Mouse (Mus musculus): ENCODE data around the gene Arhgap4.
A peak's percentile ranks its signal among the peaks of the same experiment; 100 is the strongest.

Gene Arhgap4

DNA sequence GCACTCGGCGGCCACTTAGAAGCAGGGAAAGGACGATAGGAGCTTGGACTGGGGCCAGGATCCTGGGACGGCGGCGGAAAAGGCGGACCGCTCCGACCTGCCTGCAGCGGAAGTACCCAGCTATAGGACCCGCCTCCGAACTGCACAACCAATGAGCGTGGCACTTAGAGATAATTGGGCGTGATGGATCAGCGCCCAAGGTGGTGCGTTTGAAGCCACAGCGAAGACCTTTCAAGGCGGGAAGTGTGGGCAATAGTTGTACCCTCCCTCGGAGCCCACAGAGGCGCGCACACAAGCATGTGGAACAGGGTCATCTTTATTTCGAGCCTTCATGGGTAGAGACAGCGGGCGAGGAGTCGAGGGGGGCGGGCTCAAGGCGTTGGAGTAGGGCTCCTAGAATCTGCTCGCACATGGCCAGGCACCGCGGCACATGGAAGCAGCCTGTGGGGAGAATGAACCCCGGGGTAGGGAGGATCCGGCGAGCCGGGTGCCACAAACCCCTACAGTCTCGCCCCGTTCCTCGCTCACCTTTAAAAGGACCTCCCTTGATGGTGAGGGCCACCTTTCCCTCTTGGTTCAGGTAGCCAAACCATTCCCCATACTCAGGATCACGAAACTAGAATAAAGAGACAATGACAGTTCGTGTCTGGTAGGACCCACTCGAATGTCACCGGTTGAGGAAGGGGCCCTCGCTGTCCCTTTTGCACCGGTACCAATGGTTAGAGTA, at the start of gene Arhgap4, which contains the start of gene Naa10:
TSS of gene Arhgap4 (minus strand) at position 48 of the 727 bp plus-strand sequence.
TSS of gene Naa10 (minus strand) at position 122 of the 727 bp plus-strand sequence.
- H3K4me3 ChIP-seq (replicated peaks; ENCODE audit: low read length): peak within 1 kb of the TSS; percentile 85
- no peak for TF ChIP-seq POU5F1 (IDR thresholded peaks at IDR 0.05; ENCODE audit: borderline replicate concordance, low read length)
- no peak for TF ChIP-seq NANOG (IDR thresholded peaks at IDR 0.05; ENCODE audit: borderline replicate concordance, low read length)
- TF ChIP-seq CTCF (conservative IDR thresholded peaks at IDR 0.05; ENCODE audit: low read length): no peak
- peaks cover 38% of the 10 kb centered on the region for H3K4me1 ChIP-seq (replicated peaks; ENCODE audit: low read depth, low read length)
- H3K36me3 ChIP-seq (ENCODE audit: insufficient read depth, low read length): peaks cover 60% of the 10 kb centered on the region
- no peaks in the 10 kb centered on the region for H3K27me3 ChIP-seq (ENCODE audit: insufficient read depth, low read length)
- no peaks in the 10 kb centered on the region for H3K9me3 ChIP-seq (ENCODE audit: low read length)

DNA sequence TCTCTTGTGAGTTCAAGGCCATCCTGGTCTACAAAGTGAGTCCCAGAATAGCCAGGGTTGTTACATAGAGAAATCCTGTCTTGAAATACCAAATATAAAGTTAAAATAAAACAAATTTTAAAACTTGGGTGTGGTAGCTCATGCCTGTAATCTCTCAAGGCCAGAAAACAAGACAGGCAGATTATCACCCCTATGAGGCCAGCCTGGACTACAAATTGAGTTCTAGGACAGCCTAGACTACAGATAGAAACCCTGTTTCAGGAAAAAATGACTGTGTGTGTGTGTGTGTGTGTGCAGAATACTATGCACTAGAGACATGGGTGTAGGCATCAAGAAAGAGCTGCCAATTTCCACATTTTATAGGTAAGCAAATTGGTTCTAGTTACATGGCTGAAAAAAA, 49.1 kb upstream of the Arhgap4 start:
- Histone ChIP-seq H3K9me3 (ENCODE audit: low read length) (no peaks in the 10 kb centered on the region), H3K27me3 (ENCODE audit: insufficient read depth, low read length) (no peaks in the 10 kb centered on the region), H3K36me3 (ENCODE audit: insufficient read depth, low read length) (no peaks in the 10 kb centered on the region), H3K4me1 (replicated peaks; ENCODE audit: low read depth, low read length) (peaks cover 18% of the 10 kb centered on the region), H3K4me3 (replicated peaks; ENCODE audit: low read length) (no peak overlapping the region)
- TF ChIP-seq CTCF (conservative IDR thresholded peaks at IDR 0.05; ENCODE audit: low read length) (no peak), POU5F1 (IDR thresholded peaks at IDR 0.05; ENCODE audit: borderline replicate concordance, low read length) (no peak), NANOG (IDR thresholded peaks at IDR 0.05; ENCODE audit: borderline replicate concordance, low read length) (no peak)

DNA sequence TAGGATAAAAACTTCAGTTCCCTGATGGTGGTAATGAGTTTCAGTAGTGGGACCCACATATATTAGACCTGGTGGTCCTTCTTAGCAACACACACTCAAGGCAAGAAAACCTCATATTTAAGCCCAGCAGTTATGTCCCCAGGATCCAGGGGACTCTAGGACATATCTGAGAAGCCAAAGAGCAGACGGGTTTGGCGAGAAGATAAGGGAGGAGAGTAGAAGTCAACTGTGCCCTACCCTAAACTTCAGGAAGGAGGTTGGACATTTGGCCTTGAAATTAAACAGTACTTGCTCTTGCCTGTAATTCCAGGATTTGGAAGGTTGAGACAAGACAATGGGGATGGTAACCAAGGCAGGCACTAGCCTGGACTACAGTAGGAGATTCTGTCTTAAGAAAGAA, 48.1 kb upstream of the Arhgap4 start:
- peaks cover under 1% of the 10 kb centered on the region; the same call in 1 of the 2 replicates for H3K36me3 ChIP-seq (ENCODE audit: insufficient read depth, low read length)
- no peaks in the 10 kb centered on the region for H3K27me3 ChIP-seq (ENCODE audit: insufficient read depth, low read length)
- H3K4me3 ChIP-seq (replicated peaks; ENCODE audit: low read length): no peak overlapping the region
- TF ChIP-seq CTCF (conservative IDR thresholded peaks at IDR 0.05; ENCODE audit: low read length) (no peak), NANOG (IDR thresholded peaks at IDR 0.05; ENCODE audit: borderline replicate concordance, low read length) (no peak), POU5F1 (IDR thresholded peaks at IDR 0.05; ENCODE audit: borderline replicate concordance, low read length) (no peak)
- peaks cover 15% of the 10 kb centered on the region for H3K4me1 ChIP-seq (replicated peaks; ENCODE audit: low read depth, low read length)
- no peaks in the 10 kb centered on the region for H3K9me3 ChIP-seq (ENCODE audit: low read length)

DNA sequence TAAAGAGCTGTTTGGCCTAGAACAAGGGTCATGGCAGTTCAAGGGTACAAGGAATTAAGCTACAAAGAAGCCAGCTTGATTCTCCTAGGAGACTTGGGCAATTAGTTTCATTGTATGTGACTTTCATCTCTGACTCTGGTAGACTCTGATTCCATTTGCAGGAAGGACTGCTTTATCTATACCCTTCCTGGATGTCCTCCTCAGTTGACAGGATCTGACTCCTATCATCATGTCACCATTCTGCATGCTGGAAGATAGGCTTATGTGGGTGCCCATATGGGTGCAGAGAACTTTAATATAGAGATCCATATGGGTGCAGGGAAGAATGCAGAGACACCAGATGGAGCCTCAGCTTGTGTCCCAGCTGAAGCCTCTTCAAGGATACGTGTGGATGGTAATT, 47.5 kb upstream of the Arhgap4 start:
- Histone ChIP-seq H3K36me3 (ENCODE audit: insufficient read depth, low read length) (peaks cover 6% of the 10 kb centered on the region), H3K27me3 (ENCODE audit: insufficient read depth, low read length) (no peaks in the 10 kb centered on the region), H3K4me3 (replicated peaks; ENCODE audit: low read length) (no peak overlapping the region), H3K9me3 (ENCODE audit: low read length) (no peaks in the 10 kb centered on the region), H3K4me1 (replicated peaks; ENCODE audit: low read depth, low read length) (peaks cover 20% of the 10 kb centered on the region)
- TF ChIP-seq NANOG (IDR thresholded peaks at IDR 0.05; ENCODE audit: borderline replicate concordance, low read length) (no peak), POU5F1 (IDR thresholded peaks at IDR 0.05; ENCODE audit: borderline replicate concordance, low read length) (no peak), CTCF (conservative IDR thresholded peaks at IDR 0.05; ENCODE audit: low read length) (no peak)

DNA sequence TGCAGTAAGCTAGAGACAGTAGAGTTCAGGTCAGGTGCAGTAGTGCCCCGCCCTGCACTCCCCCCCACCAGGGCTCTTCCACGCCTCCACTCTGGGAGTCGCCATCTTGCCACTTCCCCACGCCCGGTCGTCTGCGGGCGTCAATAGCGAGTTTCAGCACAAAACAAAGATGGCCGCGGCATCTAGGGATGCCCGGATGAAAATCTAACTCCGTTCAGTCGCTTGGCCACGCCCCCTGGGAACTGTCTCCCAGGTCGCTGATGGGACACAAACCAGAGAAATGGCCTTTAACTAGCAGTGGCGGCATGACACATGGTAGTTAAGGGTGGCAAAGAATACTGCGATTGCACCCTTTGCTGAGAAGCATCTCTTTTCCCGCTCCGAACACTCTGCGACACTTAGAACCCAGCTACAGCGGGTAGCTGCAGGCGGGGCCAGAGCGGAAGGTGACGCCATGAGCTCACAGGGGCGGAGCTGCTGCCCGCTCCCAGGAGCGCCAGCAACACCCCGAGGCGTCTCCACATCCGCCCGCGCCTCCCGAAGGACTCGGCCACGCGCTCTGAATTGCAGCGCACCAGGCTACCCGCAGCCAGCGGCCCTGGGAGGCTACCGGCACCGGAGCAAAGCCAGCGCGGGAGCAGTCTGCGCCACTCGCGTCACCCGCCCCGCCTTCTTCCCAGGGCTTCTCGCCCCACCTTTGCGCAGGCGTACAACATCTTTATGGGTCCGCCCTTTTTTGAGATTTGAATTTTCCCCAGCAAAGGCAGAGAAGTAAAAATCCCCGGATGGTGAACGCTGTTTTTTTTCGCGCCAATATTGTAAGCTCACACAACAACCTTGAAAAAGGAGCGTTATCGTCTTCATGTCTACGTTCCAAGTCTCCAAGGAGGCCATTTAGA, 45.8 kb upstream of the Arhgap4 start:
- peaks cover 24% of the 10 kb centered on the region for H3K36me3 ChIP-seq (ENCODE audit: insufficient read depth, low read length)
- H3K27me3 ChIP-seq (ENCODE audit: insufficient read depth, low read length): no peaks in the 10 kb centered on the region
- H3K4me3 ChIP-seq (replicated peaks; ENCODE audit: low read length): peak overlapping the region; percentile 91
- TF ChIP-seq POU5F1 (IDR thresholded peaks at IDR 0.05; ENCODE audit: borderline replicate concordance, low read length) (no peak), CTCF (conservative IDR thresholded peaks at IDR 0.05; ENCODE audit: low read length) (no peak), NANOG (IDR thresholded peaks at IDR 0.05; ENCODE audit: borderline replicate concordance, low read length) (no peak)
- H3K9me3 ChIP-seq (ENCODE audit: low read length): no peaks in the 10 kb centered on the region
- H3K4me1 ChIP-seq (replicated peaks; ENCODE audit: low read depth, low read length): peaks cover 37% of the 10 kb centered on the region

DNA sequence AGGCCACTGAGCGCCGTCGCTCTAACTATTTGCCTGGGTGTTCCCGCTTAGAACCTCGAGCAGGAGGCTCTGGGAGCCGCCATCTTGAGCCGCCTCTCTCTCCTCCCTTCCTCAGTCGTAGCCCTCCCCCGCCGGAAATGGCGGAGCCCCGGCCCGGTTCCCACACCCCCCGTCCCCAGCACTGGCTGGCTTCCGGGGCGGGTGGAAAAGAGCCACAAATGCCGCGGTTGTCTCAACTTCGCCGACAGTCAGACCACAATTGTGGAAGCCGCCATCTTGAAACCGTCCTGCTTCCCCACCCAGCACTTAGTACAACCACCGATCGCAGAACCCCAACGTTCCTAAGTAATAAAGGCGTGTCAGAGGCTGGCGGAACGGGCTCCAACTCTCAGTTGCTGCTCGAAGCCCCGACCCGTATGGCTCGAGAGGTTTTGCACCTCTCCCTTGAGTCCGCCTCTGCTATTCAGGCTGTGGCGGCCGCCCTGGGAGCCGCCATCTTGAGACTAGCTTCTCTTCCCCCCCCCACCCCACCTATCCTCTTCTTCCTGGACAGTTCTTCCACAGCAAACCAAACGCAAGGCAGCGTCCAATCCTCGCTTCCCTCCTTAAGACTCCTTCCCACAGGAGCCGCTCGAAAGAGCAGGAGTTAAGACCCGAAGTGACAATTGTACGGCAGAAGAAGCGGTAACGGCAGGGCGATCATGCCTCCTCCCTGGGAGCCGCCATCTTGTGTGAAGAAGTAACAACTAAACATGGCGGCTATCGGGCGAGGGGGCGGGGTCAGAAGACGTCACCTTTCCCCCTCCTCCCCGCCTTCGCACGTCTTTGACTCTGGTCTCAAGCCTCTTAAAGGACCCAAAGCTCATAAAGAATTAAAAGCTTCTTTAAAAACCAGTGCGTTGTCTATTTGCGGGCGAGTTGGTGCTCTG, 44.8 kb upstream of the Arhgap4 start, which contains the start of gene Hcfc1:
TSS of gene Hcfc1 (minus strand) at position 110 of the 929 bp plus-strand sequence.
- Histone ChIP-seq H3K36me3 (ENCODE audit: insufficient read depth, low read length) (peaks cover 33% of the 10 kb centered on the region), H3K27me3 (ENCODE audit: insufficient read depth, low read length) (no peaks in the 10 kb centered on the region), H3K9me3 (ENCODE audit: low read length) (no peaks in the 10 kb centered on the region), H3K4me3 (replicated peaks; ENCODE audit: low read length) (peak within 1 kb of the TSS; percentile 91), H3K4me1 (replicated peaks; ENCODE audit: low read depth, low read length) (peaks cover 46% of the 10 kb centered on the region)
- TF ChIP-seq NANOG (IDR thresholded peaks at IDR 0.05; ENCODE audit: borderline replicate concordance, low read length) (no peak), CTCF (conservative IDR thresholded peaks at IDR 0.05; ENCODE audit: low read length) (no peak), POU5F1 (IDR thresholded peaks at IDR 0.05; ENCODE audit: borderline replicate concordance, low read length) (no peak)

DNA sequence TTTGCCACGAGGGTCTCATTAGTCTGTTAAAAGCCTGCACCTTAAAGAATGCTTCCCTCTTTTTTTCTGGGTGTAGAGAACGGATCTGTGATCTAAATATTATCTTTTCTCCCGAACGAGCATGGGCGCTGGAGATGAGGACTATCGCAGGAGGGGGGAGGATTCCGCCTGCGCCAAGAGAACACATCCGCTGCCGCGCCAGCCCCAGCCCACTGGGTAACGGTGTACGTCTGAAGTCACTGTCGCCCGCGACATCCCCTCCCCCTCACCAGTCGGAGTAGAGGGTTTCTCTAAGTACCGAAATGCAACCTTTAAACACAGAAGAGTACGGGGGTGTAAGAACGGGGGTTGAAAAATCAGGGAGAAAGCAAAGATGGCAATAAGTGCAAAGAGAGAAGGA, 43.6 kb upstream of the Arhgap4 start:
- Histone ChIP-seq H3K9me3 (ENCODE audit: low read length) (no peaks in the 10 kb centered on the region), H3K4me1 (replicated peaks; ENCODE audit: low read depth, low read length) (peaks cover 57% of the 10 kb centered on the region), H3K4me3 (replicated peaks; ENCODE audit: low read length) (peak overlapping the region; percentile 91), H3K36me3 (ENCODE audit: insufficient read depth, low read length) (peaks cover 44% of the 10 kb centered on the region), H3K27me3 (ENCODE audit: insufficient read depth, low read length) (no peaks in the 10 kb centered on the region)
- TF ChIP-seq CTCF (conservative IDR thresholded peaks at IDR 0.05; ENCODE audit: low read length): no peak
- no peak for TF ChIP-seq NANOG (IDR thresholded peaks at IDR 0.05; ENCODE audit: borderline replicate concordance, low read length)
- TF ChIP-seq POU5F1 (IDR thresholded peaks at IDR 0.05; ENCODE audit: borderline replicate concordance, low read length): no peak
